Mouse (Mus musculus) gastrocnemius, adult 18-20 months (tissue): ENCODE results near the gene Fbxl20. TPM values are rescaled to one million over a fixed set of nuclear protein-coding genes. Genes with fewer than 3 reads are reported as not detected.

ENCODE experiments used
- DNase-seq: peaks from one replicate; pipeline ENCODE4 v3.0.0; 2021; ENCODE audit warnings: low spot score
- total RNA-seq, 2 experiments: library from RNA; stranded (reverse); gene quantifications; 2 replicates each; pipeline ENCODE4 v1.2.3; 2021

Fbxl20 gene
- total RNA-seq, 2 experiments from 2014 or later, result 8.9 to 9.3 TPM

DNA sequence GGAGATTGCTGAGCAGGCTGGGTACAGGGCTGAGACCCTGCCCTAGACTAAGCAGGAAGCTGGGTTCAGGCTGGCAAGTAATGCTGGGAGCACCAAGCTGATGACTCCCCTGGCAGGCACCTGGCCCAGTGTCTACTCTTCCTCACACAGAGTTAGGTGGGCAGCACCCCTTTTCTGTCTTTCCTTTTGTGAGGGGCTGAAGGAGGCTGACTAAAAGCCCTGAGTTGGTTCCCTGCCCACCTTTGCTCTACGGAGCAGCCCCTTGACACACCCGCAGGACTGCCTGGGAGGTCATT is 99.7 kb downstream of the Fbxl20 start:
- no peak for DNase-seq

DNA sequence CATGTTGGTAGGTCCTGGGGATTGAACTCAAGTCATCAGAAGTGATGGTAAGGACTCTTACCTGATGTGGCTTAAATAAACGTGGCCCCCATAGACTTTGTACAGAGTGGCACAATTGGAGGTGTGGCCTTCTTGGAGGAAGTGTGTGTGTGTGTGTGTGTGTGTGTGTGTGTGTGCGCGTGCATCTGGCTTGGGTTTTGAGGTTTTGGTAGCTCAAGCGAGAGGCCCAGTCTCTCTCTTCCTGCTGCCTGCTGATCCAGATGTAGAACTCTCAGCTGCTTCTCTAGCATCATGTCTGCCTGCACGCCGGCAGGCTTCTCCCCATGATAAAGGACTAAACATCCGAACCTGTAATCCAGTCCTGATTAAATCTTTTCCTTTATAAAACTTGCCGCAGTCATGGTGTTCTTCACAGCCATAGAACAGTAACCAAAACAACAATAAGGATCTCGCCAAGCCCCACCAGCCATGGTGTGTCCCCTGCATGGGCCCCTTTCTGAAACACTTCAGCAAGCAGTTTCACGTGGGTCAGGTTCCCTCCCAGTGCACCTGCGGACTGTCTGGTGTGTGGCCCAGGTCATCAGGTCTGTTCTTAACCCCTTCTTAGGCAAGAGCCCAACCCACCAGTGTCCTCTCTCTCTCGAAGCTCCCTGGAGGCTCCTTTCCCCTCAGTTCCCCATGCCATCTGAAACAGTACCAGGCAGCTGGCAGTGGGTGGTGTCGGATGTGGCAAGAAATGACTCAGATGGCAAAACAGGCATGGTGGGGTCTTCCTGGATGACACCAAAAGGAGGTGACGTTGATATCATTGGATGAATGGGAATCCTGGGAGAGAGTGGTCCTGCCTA is 100.3 kb downstream of the Fbxl20 start:
- no peak for DNase-seq

DNA sequence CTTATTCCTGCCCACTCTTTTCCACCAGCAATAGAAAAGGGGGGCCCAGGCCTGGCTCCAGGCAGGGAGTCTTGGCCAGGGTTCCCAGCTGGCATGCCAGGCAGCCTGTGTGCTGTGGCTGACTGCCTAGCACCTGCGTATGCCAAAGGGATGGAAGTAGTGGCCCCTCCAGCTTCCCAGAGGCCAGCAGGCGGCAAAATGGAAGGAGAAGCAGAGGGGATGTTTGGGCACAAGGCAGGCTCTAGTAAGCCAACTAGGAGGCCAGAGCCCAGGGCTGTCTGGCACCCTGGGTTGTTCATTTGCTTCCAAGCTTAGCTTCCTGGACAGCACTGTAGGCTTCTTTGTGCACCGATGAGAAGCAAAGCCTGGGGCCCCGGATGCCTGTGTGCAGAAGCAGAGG is 102.5 kb downstream of the Fbxl20 start:
- DNase-seq, result no peak

DNA sequence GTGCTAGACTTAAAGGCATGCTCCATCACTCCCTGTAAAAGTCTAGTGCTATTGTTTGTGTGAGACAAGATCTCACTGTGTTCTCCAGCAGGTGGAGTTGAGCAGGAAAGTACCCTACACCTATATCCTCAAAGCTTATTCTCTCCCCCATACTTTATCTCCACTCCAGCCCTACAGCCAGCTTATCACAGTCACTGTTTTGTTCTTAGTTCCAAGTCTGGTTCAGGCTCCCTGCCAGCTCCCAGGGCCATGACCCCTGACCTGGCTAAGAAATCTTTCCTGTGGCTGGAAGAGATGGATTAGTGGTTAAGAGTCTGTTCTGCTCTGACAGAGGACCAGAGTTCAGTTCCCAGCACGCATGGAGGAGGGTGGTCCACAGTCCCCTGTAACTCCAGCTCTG is 103.7 kb downstream of the Fbxl20 start:
- DNase-seq, result no peak

DNA sequence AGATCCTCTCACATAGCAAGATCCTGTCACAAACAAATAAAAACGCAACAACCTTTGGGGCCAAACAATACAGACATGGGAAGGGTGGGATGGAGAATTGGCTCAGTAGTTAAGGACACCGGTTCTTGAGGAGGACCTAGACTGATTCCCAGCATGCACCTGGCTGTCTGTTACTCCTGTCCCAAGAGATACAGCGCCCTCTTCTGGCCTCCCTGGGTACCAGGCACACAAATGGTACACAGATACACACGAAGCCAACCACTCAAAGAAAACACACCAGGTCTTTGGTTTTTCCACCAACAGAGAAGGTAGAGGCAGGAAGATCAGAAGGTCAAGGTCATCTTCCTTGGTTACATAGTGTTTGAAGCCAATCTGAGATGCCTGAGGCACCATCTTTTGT is 104.6 kb downstream of the Fbxl20 start:
- no peak for DNase-seq

DNA sequence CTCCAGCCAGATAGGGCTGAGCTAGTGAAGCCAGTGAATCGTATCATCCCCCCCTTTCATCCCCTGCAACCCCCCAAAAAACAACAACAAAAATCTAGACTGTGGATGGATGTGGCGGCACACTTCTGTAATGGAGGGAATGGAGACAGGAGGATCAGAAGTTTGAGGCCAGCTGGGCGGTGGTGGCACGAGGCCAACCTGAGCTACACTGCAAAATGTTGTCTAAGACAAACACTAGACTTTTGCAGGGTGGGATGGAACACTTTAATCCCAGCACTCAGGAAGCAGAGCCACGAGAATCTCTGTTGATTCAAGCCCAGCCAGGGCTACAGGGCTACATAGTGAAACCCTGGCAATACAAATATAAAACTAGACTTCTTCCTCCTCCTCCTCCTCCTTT is 106.1 kb downstream of the Fbxl20 start:
- no peak for DNase-seq

DNA sequence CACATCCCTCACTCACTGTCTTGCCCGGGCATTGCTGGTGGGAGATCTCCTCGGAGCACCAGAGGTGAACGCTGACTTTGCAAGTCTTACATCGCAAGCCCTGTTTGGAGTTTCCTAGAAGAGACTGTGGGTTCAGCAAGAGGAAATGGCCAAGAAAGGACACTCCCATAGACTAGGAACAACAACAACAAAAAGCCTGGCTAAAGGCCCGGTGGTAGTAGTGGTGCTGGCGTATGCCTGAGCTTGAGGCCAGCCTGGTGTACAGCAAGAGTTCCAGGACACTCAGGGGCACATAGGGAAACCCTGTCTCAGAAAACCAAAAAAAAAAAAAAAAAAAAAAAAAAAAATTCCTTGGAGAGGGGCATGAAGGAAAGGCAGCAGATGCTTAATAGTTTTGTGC is 107.5 kb downstream of the Fbxl20 start:
- DNase-seq, result no peak

DNA sequence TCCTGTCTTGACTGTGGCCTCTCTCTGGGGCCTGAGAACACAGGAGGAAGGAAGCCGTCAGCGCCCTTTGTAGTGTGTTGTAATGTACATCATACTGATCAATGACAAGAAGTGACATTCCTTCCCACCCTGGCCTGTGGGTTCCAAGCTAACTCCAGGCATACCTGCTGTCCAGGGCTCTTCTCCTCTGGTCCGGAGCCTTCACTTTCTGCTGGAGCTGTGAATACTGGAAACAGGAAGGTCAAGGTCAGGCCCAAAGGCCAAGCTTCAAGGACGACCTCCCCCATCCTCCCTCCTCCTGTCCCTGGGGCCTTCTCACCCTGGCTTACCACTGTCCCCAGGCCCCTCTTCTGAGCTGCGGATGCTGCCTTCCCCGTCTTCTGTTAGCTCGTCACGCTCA is 109.2 kb downstream of the Fbxl20 start:
- no peak for DNase-seq

DNA sequence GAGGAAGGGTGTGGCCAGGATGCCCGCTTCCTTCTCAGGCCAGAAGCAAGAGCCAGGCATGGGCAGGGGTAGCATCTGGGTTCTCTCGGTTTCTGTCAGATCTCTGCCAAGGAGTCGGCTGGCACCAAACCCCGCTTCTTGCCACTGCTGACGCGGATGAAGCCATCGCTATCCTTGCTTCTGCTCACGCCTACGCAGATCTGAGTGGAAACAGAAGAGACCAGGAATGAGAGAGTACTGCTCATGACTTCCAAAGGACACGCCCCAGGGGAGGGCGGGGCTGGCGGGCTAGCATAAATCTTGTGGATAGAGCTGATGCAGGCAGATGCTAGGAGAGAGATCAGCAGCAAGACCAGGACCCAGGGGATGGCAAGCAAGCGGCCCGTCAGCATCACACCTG is 112.3 kb downstream of the Fbxl20 start:
- DNase-seq, result no peak

DNA sequence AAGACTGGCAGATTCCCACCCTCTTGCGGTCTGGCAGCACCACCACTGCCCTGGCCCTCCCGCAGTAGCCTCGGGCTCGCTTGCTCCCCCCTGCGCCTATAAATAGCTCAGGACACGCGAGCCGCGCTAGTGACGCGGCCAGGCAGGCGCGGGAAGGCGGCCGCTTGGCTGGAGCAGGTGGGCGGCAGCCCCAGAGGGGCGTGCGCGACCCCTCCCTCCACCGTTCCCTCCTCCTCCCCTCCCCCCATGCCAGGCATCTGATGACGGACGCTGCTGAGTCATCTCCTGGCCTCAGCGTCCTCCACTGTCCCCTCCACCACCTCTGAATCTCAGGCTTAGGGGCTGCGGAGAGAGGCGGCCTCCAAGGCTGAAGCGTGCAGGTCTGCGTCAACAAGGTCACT is 114.2 kb downstream of the Fbxl20 start:
- no peak for DNase-seq

DNA sequence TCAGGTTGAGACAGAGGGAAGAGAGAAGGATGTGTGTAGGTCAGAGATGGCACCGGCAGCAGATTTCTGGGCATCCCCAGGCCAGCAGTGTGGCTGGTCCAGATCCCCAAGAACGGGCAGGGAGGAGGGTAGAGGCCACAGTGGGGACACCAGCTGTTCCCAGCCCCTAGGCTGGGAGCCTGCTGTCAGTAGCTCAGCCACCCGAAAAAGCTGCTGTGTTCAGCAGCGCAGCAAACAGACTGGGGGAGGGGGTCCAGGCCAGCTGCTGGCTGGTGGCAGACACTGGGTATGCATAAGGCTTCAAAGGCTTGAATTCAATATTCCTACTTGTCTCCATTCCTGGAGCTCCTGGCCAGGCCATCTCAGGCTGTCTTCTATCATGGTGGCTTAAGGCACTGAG is 115.4 kb downstream of the Fbxl20 start:
- no peak for DNase-seq

DNA sequence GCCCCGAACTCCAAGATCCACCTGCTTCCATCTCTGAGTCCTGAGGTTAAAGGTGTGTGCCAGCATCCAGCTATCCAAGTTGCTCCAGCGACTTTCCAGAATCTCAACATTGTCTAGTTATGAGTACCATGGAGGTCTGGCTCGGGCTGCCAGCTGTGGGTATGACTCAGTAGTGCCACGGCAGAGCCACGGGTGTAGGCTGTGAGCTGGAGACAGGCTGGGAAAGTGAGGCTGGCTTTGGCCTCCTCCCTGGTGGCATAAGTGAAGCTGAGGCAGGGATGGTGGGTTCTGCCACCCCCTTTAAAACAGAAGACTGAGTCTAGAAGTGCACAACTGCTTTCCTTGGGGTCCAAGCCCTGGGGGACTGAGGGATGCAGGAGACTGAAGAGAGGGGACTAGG is 116.1 kb downstream of the Fbxl20 start:
- no peak for DNase-seq

Other genes starting within 250 kb of the Fbxl20 start
- gene Plxdc1, start 164.0 kb downstream of the Fbxl20 start, total RNA-seq, result 1 to 10 TPM; 2.1 to 2.6 TPM
- gene Arl5c, start 154.2 kb downstream of the Fbxl20 start, total RNA-seq, result under 1 TPM in 1 of 2 experiments, not detected in 1; 0.26 TPM
- gene Cacnb1, start 127.4 kb downstream of the Fbxl20 start, total RNA-seq, result 100 to 1,000 TPM; 167 to 198 TPM
- gene Rpl19, start 123.7 kb downstream of the Fbxl20 start, total RNA-seq, result 100 to 1,000 TPM; 457 to 462 TPM
- gene Stac2, start 96.9 kb downstream of the Fbxl20 start, total RNA-seq, result under 1 TPM; 0.14 to 0.16 TPM
- gene Med1, start 42.9 kb upstream of the Fbxl20 start, total RNA-seq, result 10 to 100 TPM; 24.5 to 25.3 TPM
- 10 to 100 TPM; 11.9 to 13.5 TPM for gene Cdk12, start 52.7 kb upstream of the Fbxl20 start, total RNA-seq
- not detected for gene Neurod2, start 179.2 kb upstream of the Fbxl20 start, total RNA-seq
- under 1 TPM; 0.18 to 0.31 TPM for gene Ppp1r1b, start 198.0 kb upstream of the Fbxl20 start, total RNA-seq
- gene Stard3, start 208.0 kb upstream of the Fbxl20 start, total RNA-seq, result 10 to 100 TPM; 11.1 to 13.6 TPM
- 1,000 to 10,000 TPM; 3,864 to 4,194 TPM for gene Tcap, start 233.4 kb upstream of the Fbxl20 start, total RNA-seq
- 1 to 10 TPM; 1.2 to 8.2 TPM for gene Pnmt, start 236.0 kb upstream of the Fbxl20 start, total RNA-seq